Mouse (Mus musculus) C2C12 (cell line): ENCODE measurements at regions not wholly inside any gene's neighbourhood (a gene's known extent, or its start where the extent isn't known, plus 50 kb on each side); places are given as distances from the start of the nearest gene placed in this dataset.

Source experiments
- H3K27me3 ChIP-seq: one replicate; pipeline ENCODE4 v1.6.1; 2011; ENCODE audit not compliant: control insufficient read depth, insufficient read depth, insufficient read length
- H3K36me3 ChIP-seq: one replicate; pipeline ENCODE4 v1.6.1; 2011; ENCODE audit not compliant: control insufficient read depth, insufficient read depth
- H3K4me3 ChIP-seq: one replicate; pipeline ENCODE4 v1.5.1; 2011; ENCODE audit warnings: mild to moderate bottlenecking, control low read depth; ENCODE audit not compliant: poor library complexity, insufficient read depth, severe bottlenecking
- H3K79me2 ChIP-seq: one replicate; pipeline ENCODE4 v1.6.1; 2011; ENCODE audit not compliant: control insufficient read depth, insufficient read depth
- H3K79me3 ChIP-seq: one replicate; pipeline ENCODE4 v1.6.1; 2011; ENCODE audit warnings: low read depth, control low read depth
- H3ac ChIP-seq: one replicate; pipeline ENCODE3; 2011; ENCODE audit warnings: low read depth; ENCODE audit not compliant: control insufficient read depth, insufficient read length
- CEBPB ChIP-seq: IDR thresholded peaks from one replicate; pipeline ENCODE4 v1.6.1; 2011; ENCODE audit warnings: low read depth, mild to moderate bottlenecking, control low read depth, moderate library complexity
- CTCF ChIP-seq: IDR thresholded peaks from one replicate; pipeline ENCODE4 v1.5.1; 2011; ENCODE audit not compliant: control insufficient read depth, insufficient read depth, insufficient read length
- FOSL1 ChIP-seq: IDR thresholded peaks from one replicate; pipeline ENCODE4 v1.8.0; 2011; ENCODE audit warnings: mild to moderate bottlenecking, low read length; ENCODE audit not compliant: poor library complexity, insufficient read depth, severe bottlenecking
- MAX ChIP-seq: IDR thresholded peaks from one replicate; pipeline ENCODE4 v1.6.1; 2011; ENCODE audit warnings: mild to moderate bottlenecking, control low read depth
- MYOD1 ChIP-seq: IDR thresholded peaks from one replicate; pipeline ENCODE4 v1.6.1; 2011; ENCODE audit warnings: low read depth; ENCODE audit not compliant: control insufficient read depth, insufficient read length
- MYOG ChIP-seq: IDR thresholded peaks from one replicate; pipeline ENCODE4 v1.6.1; 2011; ENCODE audit not compliant: control insufficient read depth, insufficient read length; ENCODE audit errors: extremely low read depth
- USF1 ChIP-seq: IDR thresholded peaks from one replicate; pipeline ENCODE4 v1.6.1; 2011; ENCODE audit warnings: low read depth, mild to moderate bottlenecking, control low read depth, moderate library complexity

DNA sequence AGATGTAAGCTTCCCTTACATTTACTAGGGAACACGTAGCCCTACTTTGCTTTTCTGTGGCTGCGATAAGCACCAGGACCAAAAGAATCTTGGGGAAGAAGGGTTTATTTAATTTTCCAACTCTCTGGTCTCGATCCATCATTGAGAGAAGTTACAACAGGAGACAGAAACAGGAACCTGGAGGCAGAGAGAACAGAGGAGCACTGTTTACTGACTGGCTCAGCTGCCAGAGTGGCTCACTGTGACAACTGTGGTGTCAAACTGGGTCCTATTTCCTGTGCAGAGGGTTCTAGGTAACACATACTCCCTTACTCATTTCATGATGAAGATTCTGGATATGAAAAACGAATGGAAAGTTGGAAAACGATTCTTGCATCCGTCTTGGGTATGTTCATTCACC, 125.7 kb upstream of the Meis1 start:
- Histone ChIP-seq H3ac (no peak overlapping the region), H3K4me3 (no peak overlapping the region), H3K27me3 (no peaks in the 10 kb centered on the region), H3K79me2 (no peaks in the 10 kb centered on the region), H3K79me3 (no peaks in the 10 kb centered on the region), H3K36me3 (no peaks in the 10 kb centered on the region)
- no peak for TF ChIP-seq MYOG
- no peak for TF ChIP-seq CTCF
- no peak for TF ChIP-seq FOSL1
- TF ChIP-seq MYOD1: no peak
- no peak for TF ChIP-seq USF1
- no peak for TF ChIP-seq CEBPB
- TF ChIP-seq MAX: no peak

DNA sequence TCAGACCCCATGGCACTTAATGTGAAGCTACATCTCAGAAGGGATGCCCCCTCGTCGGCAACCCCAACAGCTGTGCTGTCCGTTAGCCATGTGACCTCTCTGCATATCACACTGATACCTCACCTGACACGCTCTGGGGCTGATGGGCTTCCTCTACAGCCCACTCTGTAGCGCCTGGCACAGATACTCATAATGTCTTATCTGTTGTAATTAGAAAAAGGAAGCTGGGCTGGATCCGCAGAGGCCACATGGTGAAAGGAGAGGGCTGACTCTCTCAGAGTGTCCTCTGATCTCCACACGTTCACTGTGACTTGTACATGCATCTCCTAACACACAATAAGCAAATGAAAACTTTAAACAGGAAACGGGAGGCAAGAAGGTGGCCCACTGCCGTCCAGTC, 126.5 kb upstream of the Meis1 start:
- H3ac ChIP-seq: no peak overlapping the region
- no peak overlapping the region for H3K4me3 ChIP-seq
- no peak for TF ChIP-seq FOSL1
- no peak for TF ChIP-seq CTCF
- H3K79me3 ChIP-seq: no peaks in the 10 kb centered on the region
- no peaks in the 10 kb centered on the region for H3K27me3 ChIP-seq
- no peaks in the 10 kb centered on the region for H3K36me3 ChIP-seq
- no peaks in the 10 kb centered on the region for H3K79me2 ChIP-seq

DNA sequence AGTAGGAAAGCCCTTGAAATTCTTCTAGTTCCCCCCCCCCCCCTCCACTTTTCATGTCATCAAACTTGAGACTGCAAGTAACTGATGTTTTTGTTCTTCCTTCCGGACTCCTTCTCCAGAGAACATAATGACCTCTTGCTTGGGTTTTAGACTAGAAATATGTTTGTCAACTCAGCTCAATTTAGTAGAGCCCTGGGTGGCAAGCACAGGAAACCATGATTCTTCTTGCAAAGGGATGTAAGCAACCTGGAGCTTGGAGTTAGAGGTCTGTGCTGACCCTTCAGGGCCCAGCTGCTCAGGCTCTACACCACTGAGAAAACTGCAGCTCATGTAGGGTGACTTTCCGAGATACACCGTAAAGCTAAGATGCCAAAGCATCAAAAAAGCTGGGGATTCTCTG, 127.2 kb upstream of the Meis1 start:
- Histone ChIP-seq H3K4me3 (no peak overlapping the region), H3K79me3 (no peaks in the 10 kb centered on the region), H3K27me3 (no peaks in the 10 kb centered on the region), H3ac (no peak overlapping the region), H3K36me3 (no peaks in the 10 kb centered on the region), H3K79me2 (no peaks in the 10 kb centered on the region)
- TF ChIP-seq FOSL1: no peak
- no peak for TF ChIP-seq MYOG
- TF ChIP-seq CTCF: no peak

DNA sequence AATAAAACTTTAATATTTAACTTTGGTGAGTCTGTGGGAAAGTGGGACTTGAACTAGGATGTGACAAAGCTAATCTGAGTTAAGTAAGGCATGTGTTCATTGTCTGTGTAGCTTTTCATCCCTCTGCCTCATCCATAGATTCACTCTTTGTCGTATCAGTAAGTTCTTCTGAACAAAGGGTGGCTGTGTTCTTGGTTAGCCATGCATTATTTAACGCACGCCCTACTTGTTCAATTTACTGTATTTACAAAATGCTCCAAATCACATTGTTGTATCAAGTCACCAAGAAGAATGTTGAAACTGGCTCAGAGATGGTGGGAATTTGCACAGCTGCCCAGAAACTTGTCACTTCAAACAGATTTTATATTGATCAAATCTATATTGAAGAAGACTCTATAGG, 132.2 kb upstream of the Meis1 start:
- Histone ChIP-seq H3K27me3 (no peaks in the 10 kb centered on the region), H3ac (no peak overlapping the region)
- TF ChIP-seq USF1: no peak
- TF ChIP-seq CTCF: no peak
- no peak for TF ChIP-seq CEBPB
- TF ChIP-seq FOSL1: no peak
- no peak for TF ChIP-seq MAX
- TF ChIP-seq MYOG: no peak
- no peak for TF ChIP-seq MYOD1

DNA sequence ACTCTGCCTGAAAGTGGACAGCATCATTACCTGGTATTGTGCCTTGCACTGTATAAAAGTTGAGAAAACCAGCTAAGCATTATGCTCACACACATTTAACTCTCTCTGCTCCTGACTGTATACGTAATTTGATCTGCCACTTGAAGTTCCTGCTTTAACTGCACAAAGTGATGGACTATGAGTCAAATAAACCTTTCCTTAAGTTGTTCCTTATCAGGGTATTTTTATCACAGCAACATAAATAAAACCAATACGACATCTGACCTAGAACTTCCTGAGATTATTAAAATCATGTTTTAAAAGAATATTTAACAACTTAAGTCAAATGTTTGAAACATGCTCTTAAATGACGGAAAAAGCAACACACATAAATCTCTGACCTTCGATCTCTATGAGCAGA, 134.9 kb upstream of the Meis1 start:
- H3K79me3 ChIP-seq: no peaks in the 10 kb centered on the region
- TF ChIP-seq CTCF (no peak), USF1 (no peak), MYOD1 (no peak), FOSL1 (no peak), MYOG (no peak), CEBPB (no peak), MAX (no peak)
- H3ac ChIP-seq: no peak overlapping the region
- no peak overlapping the region for H3K4me3 ChIP-seq
- H3K27me3 ChIP-seq: no peaks in the 10 kb centered on the region
- no peaks in the 10 kb centered on the region for H3K79me2 ChIP-seq
- H3K36me3 ChIP-seq: no peaks in the 10 kb centered on the region

More for the DNA sequence above, 132.2 kb upstream of the Meis1 start:
- no peaks in the 10 kb centered on the region for H3K79me2 ChIP-seq
- no peak overlapping the region for H3K4me3 ChIP-seq
- H3K79me3 ChIP-seq: no peaks in the 10 kb centered on the region
- no peaks in the 10 kb centered on the region for H3K36me3 ChIP-seq

DNA sequence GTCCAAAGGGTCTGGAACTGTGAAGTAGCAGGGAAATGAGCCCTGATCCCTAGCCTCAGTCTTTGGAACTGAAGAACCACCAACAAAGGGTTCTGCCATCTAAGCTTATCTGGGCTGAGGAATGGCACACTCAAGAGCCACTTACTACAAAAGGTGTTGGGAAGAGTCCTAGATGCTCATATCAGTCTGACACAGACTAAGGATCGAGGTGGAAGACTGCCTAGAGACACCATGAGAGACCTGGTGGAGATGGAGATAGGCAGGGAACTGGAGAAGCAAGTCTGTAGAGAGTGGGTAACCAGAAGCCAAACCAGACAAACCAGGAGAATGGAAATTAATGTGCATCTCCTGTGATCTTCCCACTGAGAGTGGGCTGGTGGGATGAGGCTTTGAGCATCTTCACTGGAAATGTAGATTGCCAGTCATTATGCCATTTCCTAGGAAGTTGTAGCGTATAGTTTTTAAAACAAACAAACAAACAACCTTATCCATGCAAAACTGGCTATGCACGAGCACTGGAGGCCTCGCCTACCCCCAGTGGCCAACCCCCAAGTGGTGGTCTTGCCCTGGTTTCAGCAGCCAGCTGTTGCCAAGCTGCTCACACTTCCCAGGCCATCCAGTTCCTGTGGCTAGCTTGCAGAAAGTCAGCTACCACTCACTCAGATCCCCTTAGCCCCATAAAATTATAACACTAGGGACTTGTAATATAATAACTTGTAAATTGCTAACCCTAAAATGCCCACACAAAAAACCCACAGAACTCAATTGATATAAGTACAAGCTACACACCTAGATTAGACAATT, 136.2 kb upstream of the Meis1 start:
- Histone ChIP-seq H3K79me3 (no peaks in the 10 kb centered on the region), H3ac (no peak overlapping the region), H3K79me2 (no peaks in the 10 kb centered on the region), H3K36me3 (no peaks in the 10 kb centered on the region), H3K4me3 (no peak overlapping the region), H3K27me3 (no peaks in the 10 kb centered on the region)
- no peak for TF ChIP-seq FOSL1
- no peak for TF ChIP-seq USF1
- no peak for TF ChIP-seq CEBPB
- TF ChIP-seq MYOD1: no peak
